26 mouse cellular contexts compared by ENCODE assay signal in the genomic region with DNA sequence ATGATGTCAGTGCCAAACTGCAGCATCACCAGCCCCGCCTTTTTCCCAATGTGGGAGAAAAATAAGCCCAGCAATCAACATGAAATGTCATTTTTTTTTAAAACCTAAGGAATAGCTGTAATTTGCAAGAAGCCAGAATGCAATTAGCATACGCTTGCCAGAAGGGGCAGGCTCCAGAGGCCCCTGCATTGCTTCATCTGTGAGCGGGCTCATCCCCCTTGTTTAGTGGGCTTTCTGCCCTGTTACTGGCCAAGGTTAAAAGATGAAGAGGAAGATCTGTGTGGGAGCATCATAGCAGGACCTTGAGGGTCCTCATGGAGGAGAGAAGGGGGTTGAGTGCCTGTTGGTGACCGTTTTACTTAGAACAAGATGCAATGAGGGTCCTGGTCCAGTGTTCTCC.
DNase-seq lines count a peak whose midpoint lies in the region; ATAC-seq and TF ChIP-seq lines count a peak whose summit lies in the region.
"Had no signal": no experiment of that assay in that cellular context is flagged by ENCODE, and none has a peak within 500 bp of the region (broad histone marks: within the 10 kb centered on the region; RNA-seq: fewer than 3 reads in every experiment).

No protein-coding gene starts in this region.

- H3K9ac ChIP-seq in midbrain, embryonic 13.5 days (replicated peaks): no peak overlapping the region
- H3K9ac ChIP-seq in midbrain, embryonic 16.5 days (ENCODE audit: low read depth, low read length): no peak overlapping the region
- H3K9ac ChIP-seq in embryonic facial prominence, embryonic 14.5 days (ENCODE audit: low read depth, low read length): no peak overlapping the region
- no peak overlapping the region for H3K9ac ChIP-seq in midbrain, postnatal 0 days (replicated peaks; ENCODE audit: low read length, poor library complexity, severe bottlenecking)
- H3K9ac ChIP-seq: embryonic facial prominence, embryonic 12.5 days; hindbrain, embryonic 15.5 days; limb, embryonic 13.5 days; liver, embryonic 12.5 days; stomach, embryonic 15.5 days had no signal

- no peak for ATAC-seq in midbrain, embryonic 13.5 days
- ATAC-seq in midbrain, embryonic 16.5 days: no peak
- ATAC-seq in embryonic facial prominence, embryonic 14.5 days (ENCODE audit: low read depth): no peak
- no peak for ATAC-seq in midbrain, postnatal 0 days (ENCODE audit: low FRiP score)
- ATAC-seq: intestine, embryonic 16.5 days; liver, embryonic 12.5 days; Patski had no signal

- WGBS in midbrain, embryonic 13.5 days: 59% methylated on average over 4 of the region's 4 CpGs
- WGBS in midbrain, embryonic 16.5 days: 63% methylated on average over 4 of the region's 4 CpGs
- 61% methylated on average over 4 of the region's 4 CpGs for WGBS in embryonic facial prominence, embryonic 14.5 days
- 73% methylated on average over 4 of the region's 4 CpGs for WGBS in midbrain, postnatal 0 days

- no peaks in the 10 kb centered on the region for H3K36me3 ChIP-seq in midbrain, embryonic 13.5 days
- no peaks in the 10 kb centered on the region for H3K36me3 ChIP-seq in midbrain, embryonic 16.5 days (ENCODE audit: control insufficient read depth, insufficient read depth, low read length)
- H3K36me3 ChIP-seq in embryonic facial prominence, embryonic 14.5 days (ENCODE audit: control insufficient read depth, insufficient read depth, low read length): no peaks in the 10 kb centered on the region
- no peaks in the 10 kb centered on the region for H3K36me3 ChIP-seq in midbrain, postnatal 0 days (ENCODE audit: insufficient read depth, low read length)
- H3K36me3 ChIP-seq: embryonic facial prominence, embryonic 12.5 days; G1E; hindbrain, embryonic 15.5 days; limb, embryonic 13.5 days; liver, embryonic 12.5 days; stomach, embryonic 15.5 days had no signal

- H3K4me3 ChIP-seq in midbrain, embryonic 13.5 days (replicated peaks): no peak overlapping the region
- no peak overlapping the region for H3K4me3 ChIP-seq in midbrain, embryonic 16.5 days (ENCODE audit: low read depth, low read length)
- H3K4me3 ChIP-seq in embryonic facial prominence, embryonic 14.5 days (ENCODE audit: low read depth, low read length): no peak overlapping the region
- no peak overlapping the region for H3K4me3 ChIP-seq in midbrain, postnatal 0 days (ENCODE audit: low read depth, low read length)
- H3K4me3 ChIP-seq: embryonic facial prominence, embryonic 12.5 days; erythroblast, embryonic 14.5 days; hindbrain, embryonic 15.5 days; limb, embryonic 13.5 days; liver, embryonic 12.5 days; stomach, embryonic 15.5 days had no signal

- TF ChIP-seq CTCF in midbrain, postnatal 0 days (IDR thresholded peaks at IDR 0.05): peak; percentile 19

- intact Hi-C loops in heart, postnatal 36 days (cut with DNase I): no loop called here

- DNase-seq in heart, adult 11 months: peak; percentile 82
- DNase-seq in heart, postnatal 36 days: no peak
- DNase-seq in embryonic facial prominence, embryonic 14.5 days (ENCODE audit: low spot score): peak; percentile 35
- DNase-seq in midbrain, postnatal 0 days (ENCODE audit: low spot score): no peak
- no peak for DNase-seq in frontal cortex, adult 2 months (ENCODE audit: extremely low spot score in 1 of 2, low spot score in 1 of 2)
- DNase-seq: B cell, adult 2 months; cerebellum, adult 18-20 months; cerebellum, postnatal 14 days; kidney, adult 9 months; kidney, postnatal 14 days; lung, adult 18-20 months; lung, postnatal 10 days; thymus, postnatal 36 days had no signal

- H3K9me3 ChIP-seq in midbrain, embryonic 13.5 days: no peaks in the 10 kb centered on the region
- no peaks in the 10 kb centered on the region for H3K9me3 ChIP-seq in midbrain, embryonic 16.5 days (replicated peaks; ENCODE audit: control insufficient read depth, low read length, poor library complexity, severe bottlenecking)
- no peaks in the 10 kb centered on the region for H3K9me3 ChIP-seq in embryonic facial prominence, embryonic 14.5 days (ENCODE audit: control insufficient read depth, low read length)
- H3K9me3 ChIP-seq in midbrain, postnatal 0 days (ENCODE audit: low read length): no peaks in the 10 kb centered on the region
- H3K9me3 ChIP-seq: embryonic facial prominence, embryonic 12.5 days; hindbrain, embryonic 15.5 days; limb, embryonic 13.5 days; liver, embryonic 12.5 days; stomach, embryonic 15.5 days had no signal

- no peaks in the 10 kb centered on the region for H3K27me3 ChIP-seq in midbrain, embryonic 13.5 days
- no peaks in the 10 kb centered on the region for H3K27me3 ChIP-seq in midbrain, embryonic 16.5 days (ENCODE audit: control insufficient read depth, insufficient read depth, low read depth, low read length)
- no peaks in the 10 kb centered on the region for H3K27me3 ChIP-seq in embryonic facial prominence, embryonic 14.5 days (replicated peaks; ENCODE audit: control insufficient read depth, insufficient read depth, low read length)
- H3K27me3 ChIP-seq in midbrain, postnatal 0 days (ENCODE audit: insufficient read depth, low read length): no peaks in the 10 kb centered on the region
- H3K27me3 ChIP-seq: CH12.LX; embryonic facial prominence, embryonic 12.5 days; hindbrain, embryonic 15.5 days; limb, embryonic 13.5 days; liver, embryonic 12.5 days; Patski; stomach, embryonic 15.5 days had no signal

- no peak overlapping the region for H3K4me2 ChIP-seq in midbrain, embryonic 13.5 days (replicated peaks)
- H3K4me2 ChIP-seq in midbrain, embryonic 16.5 days (ENCODE audit: low read length): no peak overlapping the region
- no peak overlapping the region for H3K4me2 ChIP-seq in embryonic facial prominence, embryonic 14.5 days (ENCODE audit: low read depth, low read length)
- no peak overlapping the region for H3K4me2 ChIP-seq in midbrain, postnatal 0 days (ENCODE audit: low read depth, low read length, poor library complexity, severe bottlenecking)
- H3K4me2 ChIP-seq: embryonic facial prominence, embryonic 12.5 days; heart, embryonic 11.5 days; hindbrain, embryonic 15.5 days; limb, embryonic 13.5 days; liver, embryonic 12.5 days; stomach, embryonic 15.5 days had no signal

- H3K27ac ChIP-seq in midbrain, embryonic 13.5 days: peak overlapping the region; percentile 8; the same call in 1 of the 2 replicates
- no peak overlapping the region for H3K27ac ChIP-seq in midbrain, embryonic 16.5 days (ENCODE audit: low read length)
- no peak overlapping the region for H3K27ac ChIP-seq in embryonic facial prominence, embryonic 14.5 days (replicated peaks; ENCODE audit: low read depth, low read length)
- H3K27ac ChIP-seq in midbrain, postnatal 0 days (ENCODE audit: low read depth, low read length): no peak overlapping the region
- H3K27ac ChIP-seq: embryonic facial prominence, embryonic 12.5 days; hindbrain, embryonic 15.5 days; limb, embryonic 13.5 days; liver, embryonic 12.5 days; stomach, embryonic 15.5 days had no signal

- H3K4me1 ChIP-seq in midbrain, embryonic 13.5 days (replicated peaks): peaks cover 18% of the 10 kb centered on the region
- H3K4me1 ChIP-seq in midbrain, embryonic 16.5 days (ENCODE audit: control insufficient read depth, insufficient read depth, low read length): no peaks in the 10 kb centered on the region
- H3K4me1 ChIP-seq in embryonic facial prominence, embryonic 14.5 days (ENCODE audit: control insufficient read depth, insufficient read depth, low read length): no peaks in the 10 kb centered on the region; the same call in 1 of the 2 replicates
- H3K4me1 ChIP-seq in midbrain, postnatal 0 days (ENCODE audit: insufficient read depth, low read length): 0 out of 2 replicates have a peak, but pooled peaks cover 4% of the 10 kb centered on the region
- H3K4me1 ChIP-seq: embryonic facial prominence, embryonic 12.5 days; liver, embryonic 12.5 days; stomach, embryonic 15.5 days had no signal

Comparison
In these comparisons a context has a peak if more than half of its experiments do, and no peak if none do; other contexts are left out.
1. DNase-seq: peak in heart, adult 11 months (single experiment) and embryonic facial prominence, embryonic 14.5 days (single experiment); none in heart, postnatal 36 days (0 of 2), midbrain, postnatal 0 days (single experiment) and frontal cortex, adult 2 months (0 of 2).